Comparison of ENCODE assay signal across 8 mouse cellular contexts in the genomic region with DNA sequence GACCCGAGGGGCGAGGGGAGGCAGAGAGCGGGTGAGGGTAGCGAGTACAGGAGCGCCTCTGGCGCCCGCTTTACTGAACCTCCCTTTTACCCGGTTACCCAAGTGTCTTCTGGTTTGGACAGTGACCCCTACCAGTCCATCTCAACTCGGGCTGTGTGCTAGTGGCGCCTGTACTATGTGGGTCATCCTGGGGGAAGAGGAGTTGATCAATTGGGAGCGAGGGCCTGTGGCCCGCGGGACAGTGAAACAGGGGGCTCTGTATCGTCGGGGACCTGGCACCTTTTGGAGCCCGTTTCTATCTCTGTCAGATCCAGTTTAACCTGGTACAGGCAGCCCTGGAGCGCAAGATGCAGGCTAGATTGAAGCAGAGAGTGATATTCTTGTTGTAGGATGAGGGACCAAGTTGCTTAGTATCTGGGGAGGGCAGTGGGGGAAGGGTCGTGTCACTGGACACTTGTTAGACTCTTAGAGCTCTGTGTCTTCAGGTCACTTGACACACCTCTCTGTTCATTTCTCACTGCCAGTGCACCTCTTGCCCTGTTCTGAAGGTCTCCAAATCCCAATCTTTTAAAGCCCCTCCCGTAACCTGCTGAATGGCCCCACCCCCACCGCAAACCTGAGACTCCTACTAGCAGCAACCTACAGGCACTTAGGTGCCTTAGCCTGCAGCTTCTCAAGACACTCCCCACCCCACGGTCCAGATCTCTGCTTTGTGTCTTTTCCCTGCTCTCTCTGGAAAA. TPM values are rescaled to one million over a fixed set of nuclear protein-coding genes. Genes with fewer than 3 reads are reported as not detected.
DNase-seq lines count a peak whose midpoint lies in the region; ATAC-seq and TF ChIP-seq lines count a peak whose summit lies in the region.

No protein-coding gene starts in this region.

- peaks cover 18% of the 10 kb centered on the region for H3K27me3 ChIP-seq in kidney, embryonic 14.5 days (ENCODE audit: control insufficient read depth, insufficient read depth, low read length)
- H3K27me3 ChIP-seq in limb, embryonic 11.5 days (ENCODE audit: control insufficient read depth, insufficient read depth, low read length): peaks cover 31% of the 10 kb centered on the region
- H3K27me3 ChIP-seq in neural tube, embryonic 15.5 days (replicated peaks): peaks cover 17% of the 10 kb centered on the region; the same call in 1 of the 2 replicates
- peaks cover 1% of the 10 kb centered on the region; the same call in 1 of the 2 replicates for H3K27me3 ChIP-seq in heart, adult 2 months (ENCODE audit: control insufficient read depth, insufficient read depth, low read length)

- H3K79me2 ChIP-seq in heart, adult 2 months (replicated peaks; ENCODE audit: control insufficient read depth, insufficient read depth, low read length): no peaks in the 10 kb centered on the region

- peak overlapping the region; percentile 53 for H3K4me2 ChIP-seq in kidney, embryonic 14.5 days (replicated peaks; ENCODE audit: low read depth, low read length)
- peak overlapping the region; percentile 49 for H3K4me2 ChIP-seq in limb, embryonic 11.5 days (ENCODE audit: low read depth, severe bottlenecking)
- peak overlapping the region; percentile 67 for H3K4me2 ChIP-seq in neural tube, embryonic 15.5 days

- H3K4me1 ChIP-seq in kidney, embryonic 14.5 days (ENCODE audit: control insufficient read depth, insufficient read depth, low read length): no peaks in the 10 kb centered on the region
- 0 out of 2 replicates have a peak, but pooled peaks cover 2% of the 10 kb centered on the region for H3K4me1 ChIP-seq in embryonic fibroblast, embryonic 13.5 days (ENCODE audit: control insufficient read depth, insufficient read depth, low read length)
- H3K4me1 ChIP-seq in limb, embryonic 11.5 days (ENCODE audit: control insufficient read depth, insufficient read depth, low read length): no peaks in the 10 kb centered on the region
- H3K4me1 ChIP-seq in neural tube, embryonic 15.5 days: no peaks in the 10 kb centered on the region
- H3K4me1 ChIP-seq in heart, adult 2 months (ENCODE audit: control insufficient read depth, insufficient read depth, low read length): no peaks in the 10 kb centered on the region

- no peak for TF ChIP-seq CTCF in embryonic fibroblast, embryonic 13.5 days (IDR thresholded peaks at IDR 0.05; ENCODE audit: borderline replicate concordance, insufficient read depth, low read length)
- TF ChIP-seq CTCF in heart, adult 2 months (IDR thresholded peaks at IDR 0.05): no peak

- peak overlapping the region; percentile 34; the same call in 1 of the 2 replicates for H3K9ac ChIP-seq in kidney, embryonic 14.5 days (ENCODE audit: low read depth, low read length)
- no peak overlapping the region for H3K9ac ChIP-seq in limb, embryonic 11.5 days (ENCODE audit: low read length)
- peak overlapping the region; percentile 50 for H3K9ac ChIP-seq in neural tube, embryonic 15.5 days (replicated peaks)
- no peak overlapping the region for H3K9ac ChIP-seq in heart, adult 2 months (ENCODE audit: low read depth, low read length)

- peak; percentile 78 for ATAC-seq in kidney, embryonic 14.5 days (ENCODE audit: low FRiP score, low TSS enrichment)
- peak; percentile 76 for ATAC-seq in limb, embryonic 11.5 days (ENCODE audit: insufficient number of reproducible peaks, low FRiP score, low TSS enrichment, low read depth)
- ATAC-seq in neural tube, embryonic 15.5 days (ENCODE audit: low FRiP score): peak; percentile 79

- H3K36me3 ChIP-seq in kidney, embryonic 14.5 days (ENCODE audit: control insufficient read depth, insufficient read depth, low read length): no peaks in the 10 kb centered on the region
- H3K36me3 ChIP-seq in limb, embryonic 11.5 days (ENCODE audit: control insufficient read depth, insufficient read depth, low read length): no peaks in the 10 kb centered on the region
- no peaks in the 10 kb centered on the region for H3K36me3 ChIP-seq in neural tube, embryonic 15.5 days
- H3K36me3 ChIP-seq in heart, adult 2 months (ENCODE audit: control insufficient read depth, insufficient read depth, low read length): no peaks in the 10 kb centered on the region

- intact Hi-C loops in heart, adult 2 months (cut with DNase I): no loop called here

- no peak for DNase-seq in kidney, postnatal 14 days
- DNase-seq in cerebellum, postnatal 36 days: peak; percentile 3 to 4
- DNase-seq in limb, embryonic 11.5 days (ENCODE audit: low spot score): peak; percentile 23
- no peak for DNase-seq in urinary bladder, adult 2 months (ENCODE audit: low spot score)
- no peak for DNase-seq in heart, adult 2 months

- WGBS in kidney, embryonic 14.5 days: 24% methylated on average over 21 of the region's 21 CpGs
- WGBS in limb, embryonic 11.5 days: 13% methylated on average over 19 of the region's 21 CpGs
- 13% methylated on average over 19 of the region's 21 CpGs for WGBS in neural tube, embryonic 15.5 days
- WGBS in heart, adult 2 months: 17% methylated on average over 21 of the region's 21 CpGs

- no peak for TF ChIP-seq EP300 in heart, adult 2 months (IDR thresholded peaks at IDR 0.05; ENCODE audit: insufficient read depth, low read depth, low read length)

- TF ChIP-seq POLR2A in embryonic fibroblast, embryonic 13.5 days (IDR thresholded peaks at IDR 0.05; ENCODE audit: low read depth, low read length): no peak
- TF ChIP-seq POLR2A in heart, adult 2 months (IDR thresholded peaks at IDR 0.05; ENCODE audit: insufficient read depth, low read depth, low read length): no peak

- peak overlapping the region; percentile 40 for H3K4me3 ChIP-seq in kidney, embryonic 14.5 days (ENCODE audit: low read length)
- H3K4me3 ChIP-seq in embryonic fibroblast, embryonic 13.5 days (ENCODE audit: insufficient read depth, low read length): peak overlapping the region; percentile 41; the same call in 1 of the 2 replicates
- H3K4me3 ChIP-seq in limb, embryonic 11.5 days (ENCODE audit: low read depth, low read length): peak overlapping the region; percentile 33
- H3K4me3 ChIP-seq in neural tube, embryonic 15.5 days (replicated peaks): peak overlapping the region; percentile 47
- no peak overlapping the region for H3K4me3 ChIP-seq in heart, adult 2 months

- H3K27ac ChIP-seq in kidney, embryonic 14.5 days (ENCODE audit: low read depth, low read length): no peak overlapping the region
- no peak overlapping the region for H3K27ac ChIP-seq in embryonic fibroblast, embryonic 13.5 days (ENCODE audit: insufficient read depth, low read length)
- no peak overlapping the region for H3K27ac ChIP-seq in limb, embryonic 11.5 days (replicated peaks; ENCODE audit: low read depth, low read length)
- no peak overlapping the region for H3K27ac ChIP-seq in neural tube, embryonic 15.5 days (replicated peaks)
- H3K27ac ChIP-seq in heart, adult 2 months: no peak overlapping the region

- H3K9me3 ChIP-seq in kidney, embryonic 14.5 days (ENCODE audit: control insufficient read depth, low read length): no peaks in the 10 kb centered on the region
- H3K9me3 ChIP-seq in limb, embryonic 11.5 days (ENCODE audit: control insufficient read depth, low read length): no peaks in the 10 kb centered on the region
- H3K9me3 ChIP-seq in neural tube, embryonic 15.5 days (replicated peaks): no peaks in the 10 kb centered on the region

RNA-seq across cellular contexts. Expression of gene Rtl4, which starts 0.6 kb away (rescaled TPM):
- 0.29 and 0.30 TPM in 2 replicates for polyA plus RNA-seq in kidney, embryonic 14.5 days (2014; fragmentation: Nextera tagmentation; extraction: Ambion mirVana)
- polyA plus RNA-seq in embryonic fibroblast, embryonic 13.5 days (2011; ENCODE audit: insufficient read length, low read depth, missing spikeins): not detected in 2 replicates
- polyA plus RNA-seq in limb, embryonic 11.5 days (2014; fragmentation: Nextera tagmentation; extraction: Ambion mirVana): 0.21 and 0.40 TPM in 2 replicates
- polyA plus RNA-seq in neural tube, embryonic 15.5 days (2015; fragmentation: Nextera tagmentation; extraction: Ambion mirVana): 1.1 and 1.8 TPM in 2 replicates
- 0.08 and 0.12 TPM in 2 replicates for polyA plus RNA-seq in urinary bladder, adult 2 months (2012; rRNA removed)
- total RNA-seq in heart, adult 2 months (2021): not detected
- not detected in 2 replicates for polyA plus RNA-seq in heart, adult 2 months (2012; rRNA removed)

RNA-seq across cellular contexts. Expression of gene Trpc5, which starts 1.3 kb away (rescaled TPM):
- polyA plus RNA-seq in kidney, embryonic 14.5 days (2014; fragmentation: Nextera tagmentation; extraction: Ambion mirVana): 0.07 and 0.13 TPM in 2 replicates
- polyA plus RNA-seq in embryonic fibroblast, embryonic 13.5 days (2011; ENCODE audit: insufficient read length, low read depth, missing spikeins): not detected in 2 replicates
- polyA plus RNA-seq in limb, embryonic 11.5 days (2014; fragmentation: Nextera tagmentation; extraction: Ambion mirVana): 0.05 TPM in 1 of 2 replicates, not detected in the other
- 3.7 and 4.4 TPM in 2 replicates for polyA plus RNA-seq in neural tube, embryonic 15.5 days (2015; fragmentation: Nextera tagmentation; extraction: Ambion mirVana)
- polyA plus RNA-seq in urinary bladder, adult 2 months (2012; rRNA removed): not detected in 2 replicates
- total RNA-seq in heart, adult 2 months (2021): not detected
- not detected in 2 replicates for polyA plus RNA-seq in heart, adult 2 months (2012; rRNA removed)

Comparison
In these comparisons a context has a peak if more than half of its experiments do, and no peak if none do; other contexts are left out.
1. H3K9ac ChIP-seq: peak in kidney, embryonic 14.5 days (single experiment) and neural tube, embryonic 15.5 days (single experiment); none in limb, embryonic 11.5 days (single experiment) and heart, adult 2 months (single experiment).
2. DNase-seq: peak in cerebellum, postnatal 36 days (2 of 2) and limb, embryonic 11.5 days (single experiment); none in kidney, postnatal 14 days (single experiment), urinary bladder, adult 2 months (single experiment) and heart, adult 2 months (0 of 2).
3. Peak in every context shown above with its lines, with median percentiles within 50 percentile points of each other: ATAC-seq and H3K4me2 ChIP-seq.